Mouse (Mus musculus) liver, embryonic 14.5 days (tissue): Measurements from ENCODE around the gene Mast3. TPM values are rescaled to one million over a fixed set of nuclear protein-coding genes. Genes with fewer than 3 reads are reported as not detected.

Experiments
- ATAC-seq: fragments of 200-750 bp; cut with Nextera tagmentation; 2 replicates; pipeline ENCODE4 v1.8.0; 2017; ENCODE audit warnings: moderate number of reproducible peaks, mild to moderate bottlenecking, moderate library complexity; ENCODE audit not compliant: insufficient read depth
- DNase-seq, 3 experiments: peaks; one replicate each; pipeline ENCODE4 v3.0.0-alpha.2; 2012 to 2013; ENCODE audit warnings: low read depth in 3 of 3, low spot score in 3 of 3
- H3K27ac ChIP-seq: fragments of 300-500 bp; sonication (generic); 2 replicates; pipeline ENCODE4 v1.5.1; 2014; ENCODE audit warnings: moderate library complexity, mild to moderate bottlenecking, control low read depth, inconsistent platforms
- H3K27me3 ChIP-seq: fragments of 300-500 bp; sonication (generic); 2 replicates; pipeline ENCODE4 v1.6.1; 2014; ENCODE audit warnings: mild to moderate bottlenecking, low read length, moderate library complexity; ENCODE audit not compliant: control insufficient read depth, insufficient read depth
- H3K36me3 ChIP-seq: fragments of 300-500 bp; sonication (generic); replicated peaks from 2 replicates; pipeline ENCODE4 v1.6.1; 2014; ENCODE audit warnings: low read depth; ENCODE audit not compliant: control insufficient read depth, insufficient read depth
- H3K4me1 ChIP-seq, 2 experiments: fragments of 200-500 bp in 1 of 2; fragments of 300-500 bp in 1 of 2; sonication (generic) in 1 of 2; replicated peaks; 2 replicates each; pipeline ENCODE4 v1.6.1; 2012 to 2014; ENCODE audit warnings: antibody characterized with exemption in 1 of 2, inconsistent platforms in 1 of 2, low read length in 1 of 2; ENCODE audit not compliant: control insufficient read depth in 2 of 2, insufficient read depth in 2 of 2
- H3K4me2 ChIP-seq: fragments of 300-500 bp; sonication (generic); 2 replicates; pipeline ENCODE4 v1.6.1; 2014; ENCODE audit warnings: low read depth, mild to moderate bottlenecking, control low read depth, moderate library complexity
- H3K4me3 ChIP-seq, 2 experiments: fragments of 200-500 bp in 1 of 2; fragments of 300-500 bp in 1 of 2; sonication (generic) in 1 of 2; 2 replicates each; pipeline ENCODE4 v1.5.1; 2012 to 2014; ENCODE audit warnings: low read depth in 2 of 2, low read length in 2 of 2, mild to moderate bottlenecking in 2 of 2, control low read depth in 1 of 2, inconsistent platforms in 1 of 2, moderate library complexity in 1 of 2; ENCODE audit not compliant: insufficient read depth in 1 of 2
- H3K9ac ChIP-seq: fragments of 300-500 bp; sonication (generic); replicated peaks from 2 replicates; pipeline ENCODE4 v1.6.1; 2014; ENCODE audit warnings: mild to moderate bottlenecking, control low read depth, moderate library complexity
- H3K9me3 ChIP-seq: fragments of 300-500 bp; sonication (generic); 2 replicates; pipeline ENCODE4 v1.6.1; 2016; ENCODE audit warnings: low read length, mixed read lengths; ENCODE audit not compliant: control insufficient read depth
- CTCF ChIP-seq: IDR thresholded peaks from 2 replicates; pipeline ENCODE4 v1.5.1; 2016; ENCODE audit warnings: antibody characterized with exemption, low read depth, control low read depth
- EP300 ChIP-seq: IDR thresholded peaks from 2 replicates; pipeline ENCODE4 v1.6.1; 2016; ENCODE audit warnings: antibody characterized with exemption, low read depth
- WGBS: fragments of 180-500 bp; shearing (Covaris S2); extraction: QIAGEN DNeasy Blood & Tissue Kit; methylation state at CpG from one replicate; pipeline ENCODE4 v1.1.7; 2014; ENCODE audit not compliant: insufficient replicate concordance; 5-methylcytosine and 5-hydroxymethylcytosine counted together
- polyA plus RNA-seq, 2 experiments: library from polyadenylated mRNA; depleted of rRNA in 1 of 2; stranded (reverse) in 1 of 2; unstranded in 1 of 2; fragments of >200 nt; fragmentation: Nextera tagmentation in 1 of 2; extraction: Ambion mirVana in 1 of 2; gene quantifications; 2 replicates each; pipeline versions ENCODE4 v1.2.1 to v1.2.3; 2012 to 2014

The Mast3 gene
- polyA plus RNA-seq, 2 experiments, result 5.4 to 11.1 TPM

GRCm38 (mm10) chr8:70850132-70850845, 45.4 kb upstream of the Mast3 start:
- 55% methylated on average over 7 of the region's 7 CpGs for WGBS
- no peak for ATAC-seq
- no peaks in the 10 kb centered on the region for H3K27me3 ChIP-seq
- H3K4me2 ChIP-seq, result no peak overlapping the region
- peaks cover 6% of the 10 kb centered on the region in 2 experiments for H3K4me1 ChIP-seq
- DNase-seq, result no peak
- no peak overlapping the region for H3K4me3 ChIP-seq
- no peaks in the 10 kb centered on the region for H3K9me3 ChIP-seq
- H3K9ac ChIP-seq, result no peak overlapping the region
- no peaks in the 10 kb centered on the region for H3K36me3 ChIP-seq
- no peak overlapping the region for H3K27ac ChIP-seq
- TF ChIP-seq EP300 (no peak), CTCF (no peak)

- WGBS, result 64% methylated on average over 3 of the region's 3 CpGs
- TF ChIP-seq CTCF (no peak), EP300 (no peak)
- H3K9me3 ChIP-seq, result no peaks in the 10 kb centered on the region
- H3K36me3 ChIP-seq, result no peaks in the 10 kb centered on the region
- DNase-seq (no peak), ATAC-seq (no peak)
- no peak overlapping the region for H3K4me2 ChIP-seq
- H3K27ac ChIP-seq, result no peak overlapping the region
- no peak overlapping the region for H3K4me3 ChIP-seq
- no peaks in the 10 kb centered on the region for H3K27me3 ChIP-seq
- no peak overlapping the region for H3K9ac ChIP-seq
- H3K4me1 ChIP-seq, result peaks cover 14% of the 10 kb centered on the region in 2 experiments
These were observed 44.6 kb upstream of the Mast3 start for GRCm38 (mm10) chr8:70849333-70849990.

- Histone ChIP-seq H3K4me1 (peaks cover 35 to 37% of the 10 kb centered on the region in 2 experiments), H3K27ac (no peak overlapping the region), H3K27me3 (no peaks in the 10 kb centered on the region), H3K9ac (0 out of 2 replicates have a peak overlapping the region, but pooled peaks have one; percentile 3), H3K36me3 (no peaks in the 10 kb centered on the region), H3K4me2 (no peak overlapping the region), H3K9me3 (no peaks in the 10 kb centered on the region), H3K4me3 (no peak overlapping the region)
- WGBS, result 44% methylated on average over 15 of the region's 15 CpGs
- no peak for DNase-seq
- TF ChIP-seq CTCF (peak; percentile 74), EP300 (no peak)
- no peak for ATAC-seq
These were observed 41.7 kb upstream of the Mast3 start for GRCm38 (mm10) chr8:70846371-70847154.

- Histone ChIP-seq H3K4me2 (no peak overlapping the region; the same call in 1 of the 2 replicates), H3K4me3 (no peak overlapping the region), H3K27ac (peak overlapping the region; percentile 99), H3K4me1 (peaks cover 41 to 46% of the 10 kb centered on the region in 2 experiments), H3K27me3 (no peaks in the 10 kb centered on the region), H3K9me3 (no peaks in the 10 kb centered on the region), H3K36me3 (no peaks in the 10 kb centered on the region), H3K9ac (peak overlapping the region; percentile 6)
- TF ChIP-seq EP300, result no peak
- TF ChIP-seq CTCF, result no peak
- no peak for ATAC-seq
- DNase-seq, result no peak
- WGBS, result 43% methylated on average over 5 of the region's 5 CpGs
These were observed 40.3 kb upstream of the Mast3 start for GRCm38 (mm10) chr8:70845108-70845507.
